Mouse (Mus musculus): Measurements from ENCODE around the gene Morn5.

The Morn5 gene

GRCm38 (mm10) chr2:36048748-36049566, at the start of gene Morn5, which contains the start of gene Ndufa8:
Gene Morn5 (plus strand): TSS chr2:36049458.
Gene Ndufa8 (minus strand): TSS chr2:36049406.
- peak; percentile 98 for DNase-seq (ENCODE audit: low read depth, low spot score)

- DNase-seq (ENCODE audit: low read depth, low spot score), result no peak
Observed at GRCm38 (mm10) chr2:36000390-36000789, 48.9 kb upstream of the Morn5 start.

- DNase-seq (ENCODE audit: low read depth, low spot score), result no peak
Observed at GRCm38 (mm10) chr2:36002188-36002587, 47.1 kb upstream of the Morn5 start.

DNA sequence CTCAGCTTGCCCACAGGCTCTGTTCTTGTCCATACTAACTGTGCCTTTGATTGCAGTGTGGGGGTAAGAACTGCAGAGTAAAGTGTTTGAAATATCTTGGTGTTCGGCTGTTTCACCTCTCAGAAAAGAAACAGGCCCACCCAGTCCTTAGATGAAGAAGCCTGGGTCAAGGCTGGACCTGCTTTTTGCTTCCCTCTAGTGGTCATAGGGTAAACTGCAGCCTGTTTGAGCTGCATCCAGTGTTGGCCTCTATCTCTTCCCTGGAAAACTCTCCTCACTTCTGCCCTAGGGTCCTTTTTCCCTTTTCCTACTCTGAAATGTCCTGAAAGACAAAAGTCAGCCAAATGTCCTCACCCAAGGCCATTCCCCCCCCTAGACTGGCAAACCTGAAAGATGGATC, 41.2 kb upstream of the Morn5 start:
- peak; percentile 45 for DNase-seq (ENCODE audit: low read depth, low spot score)

DNA sequence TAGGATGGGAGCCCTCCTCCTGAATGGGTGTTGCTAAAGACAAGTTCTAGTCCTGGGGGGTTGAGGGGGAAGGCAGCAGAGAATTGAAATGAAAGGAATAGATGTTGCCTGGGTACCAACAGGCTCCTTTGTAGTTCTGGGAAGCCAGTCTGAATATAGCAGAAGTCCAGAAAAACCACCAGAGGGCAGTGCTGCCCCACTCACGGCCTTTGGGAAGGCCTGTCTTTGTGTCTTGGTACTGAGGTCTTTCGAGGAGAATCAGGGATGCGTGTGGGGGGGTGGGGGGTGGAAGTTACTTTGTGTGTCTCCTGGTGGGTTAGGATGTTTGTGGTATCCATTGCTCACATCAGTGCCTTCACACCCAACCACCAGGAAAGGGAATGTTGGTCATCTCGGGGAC, 39.9 kb upstream of the Morn5 start:
- peak; percentile 74 for DNase-seq (ENCODE audit: low read depth, low spot score)

DNA sequence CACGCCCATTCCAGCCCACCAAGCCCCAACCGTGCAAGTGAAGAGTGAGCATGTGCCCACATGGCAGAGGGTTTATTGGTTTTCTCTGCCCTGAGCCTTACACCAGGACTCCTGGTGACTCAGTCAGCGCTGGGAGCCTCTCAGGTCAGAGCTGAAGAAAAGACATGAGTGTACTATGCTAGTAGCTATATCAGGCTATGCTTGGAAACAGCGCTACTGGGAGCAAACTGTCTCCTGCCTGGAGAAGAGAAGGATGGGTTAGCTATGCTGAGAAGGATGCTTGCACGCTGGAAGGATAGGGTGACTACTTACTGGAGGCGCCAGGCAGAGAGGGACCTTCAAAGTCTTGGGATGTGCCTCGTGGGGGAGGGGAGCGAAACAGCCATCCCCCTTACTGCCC, 38.7 kb upstream of the Morn5 start:
- DNase-seq (ENCODE audit: low read depth, low spot score), result no peak

DNA sequence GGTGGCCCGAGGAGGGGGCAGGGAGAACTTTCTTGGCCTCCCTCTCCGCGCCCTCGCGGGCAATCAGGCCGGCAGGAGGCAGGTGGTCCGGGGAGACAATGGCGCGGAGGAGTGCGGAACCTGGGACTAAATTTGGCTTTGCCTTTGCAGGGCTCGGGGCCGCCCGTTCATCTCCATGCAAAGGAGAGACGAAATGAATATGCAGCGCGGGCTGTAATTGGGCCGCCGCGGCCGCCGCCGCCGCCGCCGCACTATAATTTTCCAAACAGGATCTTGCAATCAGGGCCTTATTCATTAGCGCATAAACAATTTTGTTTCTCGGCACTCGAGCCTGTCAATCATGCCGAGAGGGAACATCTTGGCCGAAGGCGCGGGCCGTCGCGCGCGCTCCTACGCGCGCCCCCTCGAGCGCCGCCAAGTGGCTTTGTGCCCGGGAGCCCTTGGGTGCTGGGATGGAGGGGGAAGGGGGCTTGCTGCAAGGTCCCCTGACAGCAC, 37.9 kb upstream of the Morn5 start:
- no peak for DNase-seq (ENCODE audit: low read depth, low spot score)

GRCm38 (mm10) chr2:36013010-36013409, 36.2 kb upstream of the Morn5 start:
- DNase-seq (ENCODE audit: low read depth, low spot score), result no peak

GRCm38 (mm10) chr2:36021385-36022159, 27.7 kb upstream of the Morn5 start:
- DNase-seq (ENCODE audit: low read depth, low spot score), result peak; percentile 77

DNA sequence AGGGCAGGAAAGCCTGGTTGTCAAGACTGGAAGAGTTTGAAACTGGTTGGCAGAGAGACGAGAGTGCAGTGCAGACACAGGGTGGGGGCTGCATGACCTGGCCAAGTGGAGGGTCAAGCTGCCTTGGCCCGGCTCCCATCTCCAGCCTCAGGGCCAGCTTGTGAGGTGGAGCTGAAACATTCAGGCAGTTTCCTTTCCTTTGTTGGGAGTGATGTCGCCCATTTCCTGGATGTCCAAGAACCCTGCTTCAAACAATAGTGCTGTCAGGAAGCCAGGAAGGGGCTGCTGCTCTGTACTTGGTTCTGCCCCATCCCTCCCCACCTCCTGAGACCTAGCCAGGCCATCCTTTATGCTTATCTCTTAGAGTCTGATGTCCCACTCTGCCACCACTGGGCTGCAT, 26.0 kb upstream of the Morn5 start:
- DNase-seq (ENCODE audit: low read depth, low spot score), result no peak

DNA sequence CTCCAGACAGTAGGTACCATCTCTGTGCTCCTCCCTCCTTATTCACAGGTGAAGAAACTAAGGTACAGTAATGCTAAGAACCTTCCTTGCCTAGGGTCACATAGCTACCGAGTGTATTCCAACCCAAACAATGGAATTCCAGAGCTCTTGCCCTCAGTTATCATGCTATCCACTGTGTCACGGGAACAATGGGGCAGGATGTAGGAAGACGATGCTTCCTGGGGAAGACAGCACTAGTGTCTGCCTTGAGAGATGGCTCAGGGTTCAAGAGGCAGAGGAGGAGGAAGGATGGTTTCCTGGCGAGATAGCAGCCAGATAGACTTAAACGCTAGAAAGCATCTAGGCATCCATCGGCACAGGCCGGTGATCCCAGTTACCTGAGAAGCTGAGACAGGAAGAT, 16.4 kb upstream of the Morn5 start:
- no peak for DNase-seq (ENCODE audit: low read depth, low spot score)

DNA sequence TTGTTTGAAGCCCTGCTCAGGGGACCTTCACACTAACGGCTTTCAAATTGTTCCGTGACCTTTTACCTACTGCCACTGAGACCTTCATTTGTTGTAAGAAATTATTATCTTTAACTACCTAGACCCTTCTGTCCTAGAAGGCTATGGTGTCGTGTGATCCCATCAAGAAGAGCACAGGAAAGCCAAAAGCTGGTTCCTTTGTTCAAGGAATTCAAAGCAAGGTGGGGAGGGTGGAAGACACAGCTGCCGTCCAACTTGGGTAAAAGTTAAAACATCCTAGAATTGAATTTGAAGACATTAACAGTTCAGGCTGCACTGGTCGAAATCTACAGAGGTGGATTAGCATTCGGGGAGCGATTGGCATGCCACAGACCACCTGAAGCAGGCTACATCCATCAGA, 15.3 kb upstream of the Morn5 start:
- no peak for DNase-seq (ENCODE audit: low read depth, low spot score)

GRCm38 (mm10) chr2:36034898-36035297, 14.4 kb upstream of the Morn5 start:
- DNase-seq (ENCODE audit: low read depth, low spot score), result no peak

DNA sequence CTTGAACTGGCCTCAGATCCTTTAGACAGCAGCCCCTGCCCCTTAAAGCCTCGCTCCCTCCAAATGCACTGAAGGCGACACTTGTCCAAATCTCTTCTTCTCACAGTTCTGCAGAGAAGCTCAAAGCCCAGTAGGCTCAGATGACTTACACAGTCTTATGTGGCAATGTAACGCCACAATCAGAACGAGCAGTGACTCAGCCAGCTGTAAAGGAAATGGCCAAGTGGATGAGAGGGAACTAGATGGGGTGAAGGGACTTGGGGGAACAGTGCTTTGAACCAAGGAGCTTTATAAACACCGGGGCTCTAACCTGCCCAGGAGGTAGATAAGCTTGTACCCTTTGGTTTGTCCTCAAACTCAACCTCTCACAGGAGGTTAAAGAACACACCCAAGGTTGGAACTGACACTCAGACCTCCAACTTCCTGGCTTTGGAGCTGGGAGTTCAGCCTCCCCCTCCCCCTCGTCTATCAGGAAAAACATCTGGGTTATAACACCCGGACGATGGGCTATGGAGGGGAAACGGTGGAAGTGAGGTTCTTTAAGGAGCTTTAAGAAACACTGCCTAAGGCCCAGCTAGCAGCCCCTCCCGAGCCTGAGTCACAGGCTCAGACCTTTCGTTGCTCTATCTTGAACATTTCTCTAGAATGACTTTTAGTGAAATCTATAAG, 13.7 kb upstream of the Morn5 start:
- DNase-seq (ENCODE audit: low read depth, low spot score), result no peak

GRCm38 (mm10) chr2:36039297-36039985, 9.8 kb upstream of the Morn5 start:
- DNase-seq (ENCODE audit: low read depth, low spot score), result no peak

DNA sequence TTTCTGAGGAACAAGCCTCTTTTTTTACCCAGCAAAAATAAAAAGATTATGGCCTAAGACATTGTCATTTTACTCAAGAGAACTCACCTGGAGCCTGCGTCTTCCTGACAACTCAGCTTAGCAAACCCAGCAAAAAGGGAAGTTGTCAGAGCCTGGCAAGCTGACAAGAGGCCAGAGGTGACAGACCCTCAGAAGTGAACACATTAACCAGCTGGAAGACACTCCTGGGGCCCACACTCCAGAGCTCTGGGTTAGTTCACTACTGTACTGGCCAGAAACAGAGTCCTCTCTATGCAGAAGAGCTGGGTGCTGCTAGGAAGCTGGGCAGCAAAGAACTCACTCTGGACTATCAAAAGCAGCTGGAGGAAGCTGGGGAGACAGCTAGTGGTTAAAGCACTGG, 8.4 kb upstream of the Morn5 start:
- no peak for DNase-seq (ENCODE audit: low read depth, low spot score)

- DNase-seq (ENCODE audit: low read depth, low spot score), result no peak
Observed at GRCm38 (mm10) chr2:36048164-36048563, 1.1 kb upstream of the Morn5 start.

DNA sequence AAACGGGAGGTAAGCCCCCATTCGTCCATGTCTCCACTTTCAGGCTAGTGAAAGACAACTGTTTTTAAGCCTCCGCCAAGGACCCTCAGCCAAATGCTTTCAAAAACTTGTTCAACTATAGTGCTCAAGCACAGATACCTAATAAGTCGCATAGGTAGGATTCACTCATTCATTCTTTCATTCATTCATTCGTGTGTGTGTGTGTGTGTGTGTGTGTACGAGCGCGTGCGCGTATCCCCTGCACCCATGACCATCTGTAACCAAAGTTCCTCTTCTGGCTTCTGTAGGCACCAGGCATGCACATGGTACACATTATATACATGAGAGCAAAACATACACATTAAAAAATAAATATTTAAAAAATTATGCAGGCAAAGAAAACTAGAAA, 303 bp downstream of the Morn5 start:
- no peak for DNase-seq (ENCODE audit: low read depth, low spot score)

GRCm38 (mm10) chr2:36053249-36053648, 4.0 kb downstream of the Morn5 start:
- DNase-seq (ENCODE audit: low read depth, low spot score), result no peak

DNA sequence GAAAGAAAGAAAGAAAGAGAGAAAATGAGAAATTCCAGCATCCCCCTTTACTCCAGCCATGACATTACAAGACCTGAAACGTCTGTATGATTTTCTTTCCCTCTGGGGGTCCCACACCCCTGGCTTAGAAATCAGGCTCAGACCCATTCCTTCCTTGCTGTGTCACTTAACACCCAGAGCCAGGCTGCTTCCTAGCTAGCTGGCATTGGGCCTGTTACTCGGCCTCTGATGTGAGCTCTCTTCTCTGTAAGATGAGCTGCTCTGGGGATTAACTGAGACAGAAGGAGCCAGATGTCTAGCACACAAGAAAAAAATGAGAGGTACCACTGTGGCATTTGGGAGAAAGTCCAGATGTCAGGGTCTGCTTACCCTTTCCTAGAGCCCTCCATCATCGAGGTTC, 7.0 kb downstream of the Morn5 start:
- no peak for DNase-seq (ENCODE audit: low read depth, low spot score)

- no peak for DNase-seq (ENCODE audit: low read depth, low spot score)
Observed at GRCm38 (mm10) chr2:36061409-36061808, 12.2 kb downstream of the Morn5 start.

GRCm38 (mm10) chr2:36067132-36067531, 17.9 kb downstream of the Morn5 start:
- no peak for DNase-seq (ENCODE audit: low read depth, low spot score)
